Mouse (Mus musculus): Measurements from ENCODE around the gene Phf10. TPM values are rescaled to one million over a fixed set of nuclear protein-coding genes. Genes with fewer than 3 reads are reported as not detected.
A peak's percentile ranks its signal among the peaks of the same experiment; 100 is the strongest.
"Not testable (repeated sequence)": the region's sequence is repeated elsewhere in the genome, so short reads cannot be mapped to it uniquely, and the experiment has no call there.

Gene Phf10
- 92.6 and 136 TPM in 2 replicates for polyA plus RNA-seq (2011; ENCODE audit: insufficient read length, low read depth, missing spikeins)

- peak within 1 kb of the TSS; percentile 100 for H3K4me3 ChIP-seq (ENCODE audit: insufficient read depth, low read length)
- H3K27ac ChIP-seq (ENCODE audit: insufficient read depth, low read length); H3K4me1 ChIP-seq (ENCODE audit: control insufficient read depth, insufficient read depth, low read length): not testable (repeated sequence)
- TF ChIP-seq POLR2A (IDR thresholded peaks at IDR 0.05; ENCODE audit: low read depth, low read length) = peak; percentile 45; the same call in 1 of the 2 replicates
These were observed at the start of gene Phf10 for GRCm38 (mm10) chr17:14960951-14961556. Gene Phf10 (minus strand): TSS chr17:14961273.

- not testable (repeated sequence) for H3K4me3 ChIP-seq (ENCODE audit: insufficient read depth, low read length); H3K27ac ChIP-seq (ENCODE audit: insufficient read depth, low read length); H3K4me1 ChIP-seq (ENCODE audit: control insufficient read depth, insufficient read depth, low read length)
These were observed 48.8 kb upstream of the Phf10 start, which contains the start of gene Gm3435 for GRCm38 (mm10) chr17:15009706-15010413. Gene Gm3435 (plus strand): TSS chr17:15010176.

- not testable (repeated sequence) for H3K4me1 ChIP-seq (ENCODE audit: control insufficient read depth, insufficient read depth, low read length); H3K27ac ChIP-seq (ENCODE audit: insufficient read depth, low read length); H3K4me3 ChIP-seq (ENCODE audit: insufficient read depth, low read length)
These were observed 48.0 kb upstream of the Phf10 start for GRCm38 (mm10) chr17:15009088-15009487.

GRCm38 (mm10) chr17:15000047-15000446 is 39.0 kb upstream of the Phf10 start:
- not testable (repeated sequence) for H3K4me3 ChIP-seq (ENCODE audit: insufficient read depth, low read length); H3K27ac ChIP-seq (ENCODE audit: insufficient read depth, low read length); H3K4me1 ChIP-seq (ENCODE audit: control insufficient read depth, insufficient read depth, low read length)

- not testable (repeated sequence) for H3K4me1 ChIP-seq (ENCODE audit: control insufficient read depth, insufficient read depth, low read length); H3K27ac ChIP-seq (ENCODE audit: insufficient read depth, low read length); H3K4me3 ChIP-seq (ENCODE audit: insufficient read depth, low read length)
These were observed 33.1 kb upstream of the Phf10 start for GRCm38 (mm10) chr17:14994140-14994539.

- not testable (repeated sequence) for H3K4me3 ChIP-seq (ENCODE audit: insufficient read depth, low read length); H3K27ac ChIP-seq (ENCODE audit: insufficient read depth, low read length); H3K4me1 ChIP-seq (ENCODE audit: control insufficient read depth, insufficient read depth, low read length)
These were observed 32.2 kb upstream of the Phf10 start for GRCm38 (mm10) chr17:14993139-14993832.

GRCm38 (mm10) chr17:14992522-14993138 is 31.6 kb upstream of the Phf10 start:
- not testable (repeated sequence) for H3K27ac ChIP-seq (ENCODE audit: insufficient read depth, low read length); H3K4me1 ChIP-seq (ENCODE audit: control insufficient read depth, insufficient read depth, low read length); H3K4me3 ChIP-seq (ENCODE audit: insufficient read depth, low read length)

GRCm38 (mm10) chr17:14990116-14990702 is 29.1 kb upstream of the Phf10 start:
- not testable (repeated sequence) for H3K4me1 ChIP-seq (ENCODE audit: control insufficient read depth, insufficient read depth, low read length); H3K4me3 ChIP-seq (ENCODE audit: insufficient read depth, low read length); H3K27ac ChIP-seq (ENCODE audit: insufficient read depth, low read length)

- H3K4me1 ChIP-seq (ENCODE audit: control insufficient read depth, insufficient read depth, low read length); H3K27ac ChIP-seq (ENCODE audit: insufficient read depth, low read length); H3K4me3 ChIP-seq (ENCODE audit: insufficient read depth, low read length): not testable (repeated sequence)
These were observed 17.4 kb upstream of the Phf10 start, which contains the start of the genes 9030025P20Rik and Gm3417 for GRCm38 (mm10) chr17:14978362-14979038. Gene 9030025P20Rik (plus strand): TSS chr17:14978468. Gene Gm3417 (minus strand): TSS chr17:14978790.

GRCm38 (mm10) chr17:14977718-14978361 is 16.8 kb upstream of the Phf10 start:
- not testable (repeated sequence) for H3K27ac ChIP-seq (ENCODE audit: insufficient read depth, low read length); H3K4me1 ChIP-seq (ENCODE audit: control insufficient read depth, insufficient read depth, low read length); H3K4me3 ChIP-seq (ENCODE audit: insufficient read depth, low read length)

GRCm38 (mm10) chr17:14968373-14968913 is 7.4 kb upstream of the Phf10 start:
- not testable (repeated sequence) for H3K4me3 ChIP-seq (ENCODE audit: insufficient read depth, low read length)

GRCm38 (mm10) chr17:14961557-14962154 is 583 bp upstream of the Phf10 start:
- H3K4me3 ChIP-seq (ENCODE audit: insufficient read depth, low read length); H3K27ac ChIP-seq (ENCODE audit: insufficient read depth, low read length); H3K4me1 ChIP-seq (ENCODE audit: control insufficient read depth, insufficient read depth, low read length): not testable (repeated sequence)

More at GRCm38 (mm10) chr17:14968373-14968913, 7.4 kb upstream of the Phf10 start:
- H3K4me1 ChIP-seq (ENCODE audit: control insufficient read depth, insufficient read depth, low read length); H3K27ac ChIP-seq (ENCODE audit: insufficient read depth, low read length): not testable (repeated sequence)
